Mouse (Mus musculus): ENCODE measurements around the gene Gm2888.
A peak's percentile ranks its signal among the peaks of the same experiment; 100 is the strongest.
"Not testable (repeated sequence)": the region's sequence is repeated elsewhere in the genome, so short reads cannot be mapped to it uniquely, and the experiment has no call there.

Gene Gm2888

DNA sequence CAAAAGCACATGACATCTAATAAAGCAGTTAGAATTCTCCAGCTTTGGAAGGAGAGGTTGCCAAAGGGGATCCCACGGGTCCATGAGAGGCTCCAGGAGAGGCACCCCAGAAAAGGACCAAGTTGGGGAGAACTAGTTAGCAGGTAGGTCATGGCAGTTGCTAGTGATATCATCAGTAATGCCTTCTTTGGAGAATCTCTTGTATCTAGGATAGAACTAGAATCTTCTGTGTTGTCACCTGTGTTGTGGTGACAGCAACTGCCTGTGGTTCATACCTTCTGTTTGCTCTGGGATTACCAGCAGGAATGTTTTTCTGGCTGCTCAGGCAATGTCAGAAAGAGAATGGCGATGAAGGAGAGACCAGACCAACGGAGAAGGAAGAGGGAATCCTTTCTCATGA is at the start of gene Gm2888:
Gene Gm2888, plus strand, starts transcription at position 301 of the 400 bp plus-strand sequence.
- not testable (repeated sequence) for DNase-seq (ENCODE audit: low spot score in 2 of 2)

DNA sequence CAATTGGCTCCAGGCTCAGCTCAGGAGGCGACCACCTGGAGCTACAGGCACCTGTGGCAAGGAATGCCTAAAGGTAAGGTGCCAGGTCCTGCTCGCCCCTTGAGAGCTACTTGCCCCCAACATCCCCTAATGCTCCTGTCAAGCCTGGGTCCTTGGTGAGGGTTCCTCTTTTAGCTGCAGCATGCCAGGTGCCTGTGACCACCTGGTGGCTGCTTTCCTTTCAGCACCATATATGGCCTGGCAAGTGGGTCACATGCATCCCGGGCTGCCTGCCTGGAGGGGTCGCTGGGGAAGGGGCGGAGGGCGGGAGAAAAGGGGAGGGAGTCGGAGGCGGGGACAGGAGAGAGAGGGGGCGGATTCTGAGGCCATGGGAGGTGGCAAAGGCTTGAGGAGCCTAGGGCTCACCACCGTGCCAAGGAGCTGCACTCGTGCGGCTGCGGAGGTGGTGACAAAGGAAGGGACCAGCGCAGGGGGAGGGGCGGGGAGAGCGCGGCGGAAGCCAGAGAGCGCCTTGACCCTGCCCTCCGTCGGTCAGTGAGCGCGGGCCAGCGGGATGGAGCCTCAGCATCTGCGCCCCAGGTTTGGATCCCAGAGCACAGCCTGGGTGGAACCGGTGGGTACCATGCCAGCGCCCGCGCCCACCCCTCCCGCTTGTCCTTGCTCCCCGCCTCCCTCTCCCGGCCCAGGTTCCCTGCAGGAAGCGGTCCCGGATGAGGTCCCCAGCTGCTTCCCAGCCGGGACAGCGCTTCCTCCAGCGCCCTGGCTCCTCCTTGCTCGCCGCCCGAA is 19.1 kb downstream of the Gm2888 start, which contains the start of gene Gm2897:
Gene Gm2897, plus strand, starts transcription at position 559 of the 786 bp plus-strand sequence.
- peak in 1 of 2 experiments; percentile 2 for DNase-seq (ENCODE audit: low spot score in 2 of 2)

DNA sequence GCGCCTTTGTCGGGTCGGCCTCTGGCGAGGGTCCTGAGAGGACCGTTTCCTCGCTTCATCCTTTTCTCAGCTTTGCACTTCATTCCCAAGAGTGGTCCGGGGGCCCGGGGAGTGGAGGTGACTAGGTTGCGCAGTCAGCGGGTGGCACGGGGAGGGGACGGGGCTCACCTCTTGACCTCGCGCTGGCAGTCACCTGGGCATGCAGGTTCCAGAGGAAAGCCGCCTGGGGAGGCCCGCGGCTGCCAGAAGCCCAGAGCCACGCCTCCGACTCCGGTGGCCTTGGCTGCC is 19.7 kb downstream of the Gm2888 start:
- peak; percentile 4 to 10 for DNase-seq (ENCODE audit: low spot score in 2 of 2)

DNA sequence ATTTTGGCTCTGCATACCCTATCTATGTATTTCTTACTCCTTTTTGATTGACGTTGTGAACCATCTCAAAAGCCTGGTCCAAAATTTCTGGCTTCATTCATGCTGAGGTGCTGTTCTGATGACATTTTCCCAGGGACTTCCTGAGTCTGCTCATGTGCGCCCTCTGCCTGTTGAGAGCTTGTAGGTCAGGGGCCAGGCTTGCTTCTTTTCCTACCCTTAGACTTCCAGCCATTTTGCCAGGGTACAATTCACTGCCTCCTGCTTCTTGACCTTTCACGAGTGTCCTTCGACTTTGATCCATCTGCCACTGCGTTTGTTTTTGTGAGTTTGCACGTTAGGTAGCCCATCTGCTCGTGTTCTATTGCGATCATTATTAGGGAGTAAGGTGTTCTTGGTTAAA is 20.3 kb downstream of the Gm2888 start:
- not testable (repeated sequence) for DNase-seq (ENCODE audit: low spot score in 2 of 2)

Measured in urinary bladder, postnatal 36 days (tissue).